Mouse (Mus musculus) left cerebral cortex, adult 8-10 months (tissue): ENCODE results near the gene Slc34a2. TPM values are rescaled to one million over a fixed set of nuclear protein-coding genes. Genes with fewer than 3 reads are reported as not detected.

ENCODE experiments used
- DNase-seq, 2 experiments: peaks; one replicate each; pipeline ENCODE4 v3.0.0; 2022; ENCODE audit warnings: low spot score in 2 of 2
- total RNA-seq, 4 experiments: library from RNA; stranded (reverse); gene quantifications; 2 replicates each; pipeline ENCODE4 v1.2.4; 2022

Gene Slc34a2
- under 1 TPM in 1 of 4 experiments, not detected in 3; 0.11 TPM for total RNA-seq

- DNase-seq = no peak
These were observed at the start of gene Slc34a2 for GRCm38 (mm10) chr5:53037781-53038180. TSS of gene Slc34a2 (plus strand) at chr5:53038081.

GRCm38 (mm10) chr5:52990687-52991341 lies 47.1 kb upstream of the Slc34a2 start:
- DNase-seq = no peak

DNA sequence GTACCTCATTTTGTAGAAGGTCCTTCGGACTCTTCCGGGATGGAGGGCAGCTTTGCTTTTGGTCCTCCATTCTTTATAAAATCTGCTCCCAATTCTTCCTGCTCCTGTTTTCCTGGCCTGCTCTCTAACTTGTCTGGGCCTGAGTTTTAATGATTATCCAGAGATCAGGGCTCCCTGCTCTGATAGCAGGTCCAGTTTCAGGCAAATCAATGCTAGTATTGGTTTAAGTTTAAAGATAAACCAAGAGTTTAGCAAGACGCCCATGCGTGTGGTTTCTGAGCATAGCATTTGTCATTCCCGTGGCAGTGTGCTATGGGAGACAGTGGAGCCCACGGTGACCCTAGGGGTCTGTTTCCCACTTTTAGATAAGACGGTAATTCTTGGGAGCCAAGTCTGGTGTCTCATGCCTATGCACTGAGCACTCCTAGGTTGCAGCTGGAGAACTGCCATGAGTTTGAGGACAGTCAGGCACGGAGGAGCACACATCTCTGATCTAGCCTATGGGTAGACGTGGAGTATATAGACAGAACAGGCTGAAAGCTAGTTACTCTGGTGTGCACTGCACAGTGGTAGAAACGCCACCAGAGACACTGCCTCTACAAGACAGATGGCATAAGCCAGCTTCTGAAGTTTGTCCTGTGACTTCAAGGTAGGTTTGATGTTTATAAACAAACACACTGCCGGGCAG lies 45.5 kb upstream of the Slc34a2 start:
- DNase-seq = no peak

GRCm38 (mm10) chr5:52993490-52994282 lies 44.2 kb upstream of the Slc34a2 start:
- DNase-seq = no peak

GRCm38 (mm10) chr5:52995461-52995860 lies 42.4 kb upstream of the Slc34a2 start:
- DNase-seq = no peak

GRCm38 (mm10) chr5:52996145-52996544 lies 41.7 kb upstream of the Slc34a2 start:
- DNase-seq = no peak

DNA sequence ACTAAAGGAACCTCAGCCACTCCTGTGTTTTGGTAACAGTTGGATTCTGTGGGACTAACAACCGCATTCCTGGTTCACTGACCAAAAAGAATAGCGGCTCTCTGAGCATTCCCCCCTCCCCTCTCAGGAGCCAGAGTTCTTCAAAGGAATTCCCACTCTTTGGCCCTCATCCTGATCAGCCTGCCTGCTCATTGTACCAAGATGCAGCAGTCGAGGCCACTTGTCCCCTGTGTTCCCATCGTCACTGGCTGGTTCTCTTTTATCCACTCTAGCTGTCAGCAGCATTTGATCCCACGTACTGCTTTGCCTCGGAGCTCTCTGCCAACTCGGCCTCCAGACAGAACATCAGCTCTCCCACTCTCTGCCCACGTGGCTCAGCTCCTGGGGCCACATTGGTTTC lies 41.3 kb upstream of the Slc34a2 start:
- DNase-seq = peak in 1 of 2 experiments; percentile 31

- DNase-seq = no peak
These were observed 40.8 kb upstream of the Slc34a2 start for GRCm38 (mm10) chr5:52997032-52997431.

GRCm38 (mm10) chr5:52998097-52998760 lies 39.7 kb upstream of the Slc34a2 start:
- DNase-seq = no peak

DNA sequence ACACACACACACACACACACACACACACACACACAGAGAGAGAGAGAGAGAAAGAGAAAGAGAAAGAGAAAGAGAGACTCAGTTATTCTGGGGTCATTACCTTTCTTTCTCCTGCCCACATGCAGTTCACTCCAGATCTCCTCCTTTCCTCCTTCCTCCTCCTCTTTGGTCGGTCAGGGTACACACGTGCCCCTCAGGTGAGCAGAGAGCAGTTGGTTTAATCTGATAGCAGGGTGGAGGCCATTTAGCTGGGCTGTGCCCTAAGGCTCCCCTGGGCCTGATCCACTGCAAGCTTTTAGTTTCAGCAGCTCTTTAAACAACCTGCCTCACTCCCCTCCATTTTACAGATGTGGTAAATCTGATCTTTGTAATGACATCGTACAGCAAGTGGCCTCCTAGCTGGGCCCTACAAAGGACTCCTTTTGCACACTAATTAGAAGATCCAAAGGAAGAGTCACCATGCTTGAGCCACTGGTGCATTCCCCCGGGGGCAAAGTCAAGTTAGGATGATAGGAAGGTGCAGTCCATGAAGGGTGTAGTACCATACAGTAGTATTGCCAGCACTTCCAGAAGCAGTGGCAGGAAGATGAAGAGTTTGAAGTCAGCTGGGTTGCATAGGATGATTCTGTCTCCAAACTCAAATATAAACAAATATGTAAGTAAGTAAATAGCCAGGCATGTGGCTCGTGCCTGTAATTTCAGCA lies 37.6 kb upstream of the Slc34a2 start:
- no peak for DNase-seq

- peak; percentile 22 to 70 for DNase-seq
These were observed 35.2 kb upstream of the Slc34a2 start for GRCm38 (mm10) chr5:53002599-53003203.

GRCm38 (mm10) chr5:53003495-53003894 lies 34.4 kb upstream of the Slc34a2 start:
- no peak for DNase-seq

- no peak for DNase-seq
These were observed 33.9 kb upstream of the Slc34a2 start for GRCm38 (mm10) chr5:53003981-53004380.

DNA sequence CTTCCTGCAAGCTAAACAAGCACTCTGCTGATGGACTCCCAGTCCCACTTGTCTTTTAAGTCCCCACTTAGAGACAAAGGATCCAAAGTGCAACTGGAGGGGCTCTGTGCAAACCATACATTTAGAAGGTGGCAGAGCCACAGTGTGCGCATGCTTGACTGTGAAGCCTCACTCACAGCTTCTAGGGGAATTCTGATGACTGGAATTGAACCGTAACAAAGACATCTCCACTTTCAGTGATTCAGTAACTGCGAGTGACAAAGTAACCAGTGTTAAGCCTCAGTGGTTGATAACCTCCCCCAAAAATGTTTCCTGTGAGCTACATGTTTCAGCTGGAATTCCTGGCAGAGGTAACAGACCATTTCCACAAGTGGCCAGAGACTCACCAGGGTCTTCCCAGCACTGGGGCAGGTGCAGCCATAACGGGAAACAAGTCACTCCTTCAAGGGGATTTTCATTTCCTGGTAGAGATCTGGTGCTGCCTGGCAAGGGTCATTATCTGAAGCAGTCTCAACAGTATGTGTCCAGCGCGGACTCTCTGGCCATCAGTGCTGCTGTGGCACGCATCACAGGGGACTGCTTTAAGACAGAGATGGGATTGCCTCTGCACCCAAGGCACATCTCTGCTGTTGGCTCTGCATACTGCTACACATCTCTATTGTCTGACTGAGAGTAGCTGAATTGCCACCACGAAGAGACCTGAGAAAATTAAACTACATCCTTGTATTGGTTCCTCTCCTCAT lies 28.7 kb upstream of the Slc34a2 start:
- DNase-seq = no peak

DNA sequence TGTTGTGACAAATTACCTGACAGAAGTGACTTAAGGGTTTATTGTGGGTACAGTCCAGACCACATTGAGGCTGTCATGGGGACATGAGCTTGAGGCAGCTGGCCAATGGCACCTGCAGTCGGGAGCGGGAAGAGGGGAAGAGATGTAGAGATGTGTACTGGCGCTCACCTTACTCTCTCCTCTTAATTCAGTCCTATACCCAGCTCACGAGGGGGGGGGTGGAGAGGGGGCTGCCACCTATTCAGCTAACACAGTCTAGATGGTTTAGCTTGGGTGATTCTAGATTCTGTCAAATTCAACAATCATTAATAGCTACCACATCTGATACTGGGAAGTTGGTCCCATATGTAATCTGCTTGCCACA lies 28.1 kb upstream of the Slc34a2 start:
- DNase-seq = no peak

DNA sequence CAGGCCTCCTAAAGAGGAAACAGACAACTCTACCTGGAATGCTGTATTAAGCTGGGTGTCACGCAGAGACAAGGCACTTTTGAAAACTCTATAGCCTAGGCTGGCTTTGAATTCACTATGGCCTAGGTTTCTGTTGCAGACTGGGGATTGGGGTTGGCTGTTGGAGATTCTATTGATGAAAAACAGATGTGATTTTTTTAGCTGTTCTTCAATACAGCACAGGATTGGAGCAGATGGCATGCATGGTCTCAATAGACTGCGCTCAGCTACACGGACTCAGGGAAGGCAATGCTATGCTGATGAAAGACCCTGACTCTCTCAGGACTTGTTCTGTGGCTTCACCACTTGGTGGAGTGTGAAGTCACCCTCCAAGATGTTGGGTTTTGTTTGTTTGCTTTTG lies 26.6 kb upstream of the Slc34a2 start:
- DNase-seq = no peak

DNA sequence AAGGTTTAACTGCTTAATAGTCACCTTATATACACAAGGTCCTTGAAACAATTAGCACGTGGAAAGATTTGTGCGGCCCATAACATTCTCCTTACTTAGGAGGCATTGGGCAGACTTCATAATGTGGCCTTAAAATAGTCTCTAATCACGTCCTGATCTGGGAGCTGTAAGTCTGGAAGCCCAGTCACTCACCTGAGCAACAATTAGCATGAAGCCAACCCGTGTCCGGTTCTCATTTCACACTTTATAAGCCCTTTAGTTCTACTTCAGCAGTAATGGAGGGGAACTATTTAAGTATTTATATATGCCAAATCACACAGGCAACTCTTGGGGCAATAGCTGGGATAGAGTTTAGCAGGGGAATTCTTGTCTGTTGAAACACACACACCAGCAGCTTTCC lies 21.3 kb upstream of the Slc34a2 start:
- no peak for DNase-seq

DNA sequence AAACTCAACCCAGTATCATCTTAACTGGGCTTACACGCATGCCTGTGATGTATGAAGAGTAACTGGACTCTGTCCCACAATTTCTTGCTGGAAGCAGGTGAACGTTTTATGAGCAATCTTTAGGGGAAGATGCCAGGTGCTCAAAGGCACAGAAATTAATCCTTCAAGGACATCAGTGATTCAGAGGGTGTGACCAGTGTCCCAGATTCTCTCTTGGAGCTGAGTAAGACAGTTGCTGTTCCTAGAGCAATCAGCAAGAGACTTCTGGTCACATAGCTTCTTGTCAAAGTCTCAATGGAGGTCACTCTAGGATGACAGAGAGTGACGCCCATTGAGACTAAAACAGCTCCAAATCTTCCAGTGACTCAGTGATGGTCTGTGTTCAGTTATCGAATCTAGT lies 19.6 kb upstream of the Slc34a2 start:
- no peak for DNase-seq

- no peak for DNase-seq
These were observed 14.4 kb upstream of the Slc34a2 start for GRCm38 (mm10) chr5:53023432-53023831.

GRCm38 (mm10) chr5:53023901-53024300 lies 14.0 kb upstream of the Slc34a2 start:
- DNase-seq = no peak
